Mouse (Mus musculus) liver, embryonic 14.5 days (tissue): Measurements from ENCODE around the gene Mettl25.

ENCODE experiments used
- CTCF ChIP-seq: IDR thresholded peaks from 2 replicates; pipeline ENCODE4 v1.5.1; 2016; ENCODE audit warnings: antibody characterized with exemption, low read depth, control low read depth
- EP300 ChIP-seq: IDR thresholded peaks from 2 replicates; pipeline ENCODE4 v1.6.1; 2016; ENCODE audit warnings: antibody characterized with exemption, low read depth

DNA sequence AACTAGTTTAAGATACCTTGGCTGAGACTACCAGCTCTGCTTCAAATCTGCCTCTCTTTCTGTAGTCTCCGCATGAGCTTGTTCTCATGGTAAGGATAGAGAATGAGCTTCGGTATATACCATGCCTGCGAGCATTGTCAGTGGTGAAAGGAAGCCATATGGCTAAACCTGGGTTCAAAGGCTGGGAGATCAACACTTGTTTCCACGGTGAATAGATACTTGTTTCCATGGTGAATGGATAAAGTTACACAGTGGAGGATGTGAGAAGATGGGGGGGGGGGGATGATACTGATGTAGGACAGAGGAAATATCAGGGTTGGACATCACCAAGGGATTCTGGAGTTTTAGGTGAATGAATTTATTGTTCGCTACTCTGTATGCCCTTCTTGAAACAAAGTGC lies 128.0 kb downstream of the Mettl25 start:
- TF ChIP-seq CTCF, result no peak
- no peak for TF ChIP-seq EP300
